Mouse (Mus musculus): ENCODE results near the gene Sgo2a. TPM values are rescaled to one million over a fixed set of nuclear protein-coding genes. Genes with fewer than 3 reads are reported as not detected.

Gene Sgo2a
- total RNA-seq, 2 experiments from 2014 or later = 38.6 to 51.0 TPM

Other genes starting within 250 kb of the Sgo2a start
- gene Spats2l, start 221.8 kb upstream of the Sgo2a start, total RNA-seq (2015) = not detected in 2 replicates
- not detected in 2 replicates for gene Spats2l, start 221.8 kb upstream of the Sgo2a start, total RNA-seq (2017)
- 9.5 and 9.6 TPM in 2 replicates for gene Kctd18, start 23.0 kb downstream of the Sgo2a start, total RNA-seq (2015)
- gene Kctd18, start 23.0 kb downstream of the Sgo2a start, total RNA-seq (2017) = 19.9 and 20.3 TPM in 2 replicates
- not detected in 2 replicates for gene Aox1, start 34.0 kb downstream of the Sgo2a start, total RNA-seq (2015)
- gene Aox1, start 34.0 kb downstream of the Sgo2a start, total RNA-seq (2017) = not detected in 2 replicates
- gene Aox3, start 117.2 kb downstream of the Sgo2a start, total RNA-seq (2015) = not detected in 2 replicates
- gene Aox3, start 117.2 kb downstream of the Sgo2a start, total RNA-seq (2017) = not detected in 2 replicates
- gene Aox4, start 214.4 kb downstream of the Sgo2a start, total RNA-seq (2015) = not detected in 2 replicates
- not detected in 2 replicates for gene Aox4, start 214.4 kb downstream of the Sgo2a start, total RNA-seq (2017)

Measured in megakaryocyte progenitor cell, adult 5-6 weeks (primary cell).